Mouse (Mus musculus) heart, embryonic 13.5 days (tissue): ENCODE measurements around the gene Fgfr2. TPM values are rescaled to one million over a fixed set of nuclear protein-coding genes. Genes with fewer than 3 reads are reported as not detected.

Source experiments
- ATAC-seq: fragments of 200-750 bp; cut with Nextera tagmentation; 2 replicates; pipeline ENCODE4 v1.8.0; 2017; ENCODE audit warnings: moderate TSS enrichment; ENCODE audit not compliant: insufficient number of reproducible peaks, low FRiP score, low TSS enrichment; ENCODE audit errors: extremely low read depth
- H3K27ac ChIP-seq: fragments of 300-500 bp; sonication (generic); replicated peaks from 2 replicates; pipeline ENCODE4 v1.5.1; 2015; ENCODE audit warnings: moderate library complexity, mild to moderate bottlenecking, inconsistent platforms
- H3K27me3 ChIP-seq: fragments of 300-500 bp; sonication (generic); replicated peaks from 2 replicates; pipeline ENCODE4 v1.6.1; 2015; ENCODE audit warnings: mild to moderate bottlenecking, inconsistent platforms
- H3K36me3 ChIP-seq: fragments of 300-500 bp; sonication (generic); 2 replicates; pipeline ENCODE4 v1.6.1; 2015; ENCODE audit warnings: mild to moderate bottlenecking, inconsistent platforms
- H3K4me1 ChIP-seq: fragments of 300-500 bp; sonication (generic); 2 replicates; pipeline ENCODE4 v1.6.1; 2015; ENCODE audit warnings: inconsistent platforms
- H3K4me2 ChIP-seq: fragments of 300-500 bp; sonication (generic); 2 replicates; pipeline ENCODE4 v1.6.1; 2015; ENCODE audit warnings: inconsistent platforms, mild to moderate bottlenecking, moderate library complexity
- H3K4me3 ChIP-seq: fragments of 300-500 bp; sonication (generic); 2 replicates; pipeline ENCODE4 v1.5.1; 2015; ENCODE audit warnings: moderate library complexity, mild to moderate bottlenecking, inconsistent platforms
- H3K9ac ChIP-seq: fragments of 300-500 bp; sonication (generic); 2 replicates; pipeline ENCODE4 v1.6.1; 2015; ENCODE audit warnings: inconsistent platforms, mild to moderate bottlenecking, moderate library complexity
- H3K9me3 ChIP-seq: fragments of 300-500 bp; sonication (generic); 2 replicates; pipeline ENCODE4 v1.6.1; 2016; ENCODE audit warnings: inconsistent platforms
- WGBS: fragments of 180-500 bp; shearing (Covaris S2); methylation state at CpG from one replicate; pipeline ENCODE4 v1.1.7; 2015; ENCODE audit warnings: mixed read lengths; 5-methylcytosine and 5-hydroxymethylcytosine counted together
- polyA plus RNA-seq: library from polyadenylated mRNA; unstranded; fragments of >200 nt; fragmentation: Nextera tagmentation; extraction: Ambion mirVana; gene quantifications from 2 replicates; pipeline ENCODE4 v1.2.1, GENCODE M21; 2015

Fgfr2 gene
- polyA plus RNA-seq, 1 experiment from 2014 or later, result 22.5 TPM

- Histone ChIP-seq H3K27me3 (no peaks in the 10 kb centered on the region), H3K4me2 (no peak overlapping the region), H3K4me3 (no peak overlapping the region), H3K9me3 (peaks cover 6% of the 10 kb centered on the region), H3K27ac (no peak overlapping the region), H3K36me3 (peaks cover 17% of the 10 kb centered on the region), H3K4me1 (peaks cover 86% of the 10 kb centered on the region), H3K9ac (no peak overlapping the region)
- no peak for ATAC-seq
- WGBS, result 74% methylated on average over 5 of the region's 5 CpGs
Measured at GRCm38 (mm10) chr7:130659129-130659528, 2464.0 kb downstream of the Fgfr2 start.

- no peak overlapping the region for H3K4me2 ChIP-seq
- no peaks in the 10 kb centered on the region for H3K27me3 ChIP-seq
- peak overlapping the region; percentile 87 for H3K27ac ChIP-seq
- no peak for ATAC-seq
- H3K4me1 ChIP-seq, result peaks cover 96% of the 10 kb centered on the region
- H3K4me3 ChIP-seq, result no peak overlapping the region
- H3K36me3 ChIP-seq, result peaks cover 4% of the 10 kb centered on the region; the same call in 1 of the 2 replicates
- peak overlapping the region; percentile 40; the same call in 1 of the 2 replicates for H3K9ac ChIP-seq
- 53% methylated on average over 13 of the region's 13 CpGs for WGBS
- H3K9me3 ChIP-seq, result no peaks in the 10 kb centered on the region
Measured at GRCm38 (mm10) chr7:130657751-130658150, 2465.4 kb downstream of the Fgfr2 start.

GRCm38 (mm10) chr7:130656965-130657364, 2466.2 kb downstream of the Fgfr2 start:
- H3K4me3 ChIP-seq, result no peak overlapping the region
- H3K4me2 ChIP-seq, result no peak overlapping the region
- peaks cover 4% of the 10 kb centered on the region; the same call in 1 of the 2 replicates for H3K36me3 ChIP-seq
- WGBS, result 80% methylated on average over 8 of the region's 8 CpGs
- ATAC-seq, result no peak
- no peaks in the 10 kb centered on the region for H3K27me3 ChIP-seq
- H3K4me1 ChIP-seq, result peaks cover 96% of the 10 kb centered on the region
- peak overlapping the region; percentile 50 for H3K9ac ChIP-seq
- H3K27ac ChIP-seq, result peak overlapping the region; percentile 87
- no peaks in the 10 kb centered on the region for H3K9me3 ChIP-seq

- H3K9me3 ChIP-seq, result no peaks in the 10 kb centered on the region
- no peak overlapping the region for H3K4me3 ChIP-seq
- 23% methylated on average over 2 of the region's 2 CpGs for WGBS
- peak; percentile 32; the same call in 1 of the 2 replicates for ATAC-seq
- no peaks in the 10 kb centered on the region for H3K27me3 ChIP-seq
- peak overlapping the region; percentile 16; the same call in 1 of the 2 replicates for H3K4me2 ChIP-seq
- peaks cover 1% of the 10 kb centered on the region; the same call in 1 of the 2 replicates for H3K36me3 ChIP-seq
- peak overlapping the region; percentile 87 for H3K27ac ChIP-seq
- H3K4me1 ChIP-seq, result peaks cover 95% of the 10 kb centered on the region
- H3K9ac ChIP-seq, result peak overlapping the region; percentile 41
Measured at GRCm38 (mm10) chr7:130654562-130654961, 2468.6 kb downstream of the Fgfr2 start.

GRCm38 (mm10) chr7:130653036-130653555, 2470.1 kb downstream of the Fgfr2 start:
- H3K4me3 ChIP-seq, result no peak overlapping the region
- H3K9ac ChIP-seq, result peak overlapping the region; percentile 12; the same call in 1 of the 2 replicates
- no peaks in the 10 kb centered on the region for H3K36me3 ChIP-seq
- no peaks in the 10 kb centered on the region for H3K27me3 ChIP-seq
- peaks cover 98% of the 10 kb centered on the region for H3K4me1 ChIP-seq
- WGBS, result 70% methylated on average over 6 of the region's 6 CpGs
- H3K4me2 ChIP-seq, result no peak overlapping the region
- ATAC-seq, result no peak
- H3K9me3 ChIP-seq, result no peaks in the 10 kb centered on the region
- H3K27ac ChIP-seq, result peak overlapping the region; percentile 87

- peak overlapping the region; percentile 54 for H3K9ac ChIP-seq
- no peaks in the 10 kb centered on the region for H3K9me3 ChIP-seq
- H3K4me3 ChIP-seq, result no peak overlapping the region
- H3K4me1 ChIP-seq, result peaks cover 85% of the 10 kb centered on the region
- H3K4me2 ChIP-seq, result no peak overlapping the region
- no peaks in the 10 kb centered on the region for H3K27me3 ChIP-seq
- H3K27ac ChIP-seq, result peak overlapping the region; percentile 17; the same call in 1 of the 2 replicates
- no peak for ATAC-seq
- WGBS, result 79% methylated on average over 5 of the region's 5 CpGs
- H3K36me3 ChIP-seq, result no peaks in the 10 kb centered on the region
Measured at GRCm38 (mm10) chr7:130650621-130651020, 2472.5 kb downstream of the Fgfr2 start.

GRCm38 (mm10) chr7:130649257-130649656, 2473.9 kb downstream of the Fgfr2 start:
- peak overlapping the region; percentile 84 for H3K4me2 ChIP-seq
- no peaks in the 10 kb centered on the region for H3K27me3 ChIP-seq
- ATAC-seq, result no peak
- H3K27ac ChIP-seq, result peak overlapping the region; percentile 100
- H3K4me3 ChIP-seq, result no peak overlapping the region
- H3K36me3 ChIP-seq, result no peaks in the 10 kb centered on the region
- peak overlapping the region; percentile 98 for H3K9ac ChIP-seq
- 26% methylated on average over 7 of the region's 7 CpGs for WGBS
- no peaks in the 10 kb centered on the region for H3K9me3 ChIP-seq
- H3K4me1 ChIP-seq, result peaks cover 81% of the 10 kb centered on the region

GRCm38 (mm10) chr7:130648061-130648460, 2475.1 kb downstream of the Fgfr2 start:
- Histone ChIP-seq H3K27me3 (no peaks in the 10 kb centered on the region), H3K9me3 (no peaks in the 10 kb centered on the region), H3K36me3 (no peaks in the 10 kb centered on the region), H3K27ac (peak overlapping the region; percentile 100), H3K4me2 (peak overlapping the region; percentile 84), H3K4me3 (peak overlapping the region; percentile 77), H3K9ac (peak overlapping the region; percentile 98), H3K4me1 (peaks cover 75% of the 10 kb centered on the region)
- WGBS, result 56% methylated on average over 4 of the region's 4 CpGs
- ATAC-seq, result no peak

- WGBS, result under 1% methylated on average over 18 of the region's 18 CpGs
- ATAC-seq, result peak; percentile 51; the same call in 1 of the 2 replicates
- H3K9me3 ChIP-seq, result no peaks in the 10 kb centered on the region
- H3K4me2 ChIP-seq, result peak overlapping the region; percentile 84
- H3K4me3 ChIP-seq, result peak overlapping the region; percentile 77
- H3K27me3 ChIP-seq, result no peaks in the 10 kb centered on the region
- no peaks in the 10 kb centered on the region for H3K36me3 ChIP-seq
- H3K27ac ChIP-seq, result peak overlapping the region; percentile 100
- H3K9ac ChIP-seq, result peak overlapping the region; percentile 98
- H3K4me1 ChIP-seq, result peaks cover 64% of the 10 kb centered on the region
Measured at GRCm38 (mm10) chr7:130646762-130647139, 2476.4 kb downstream of the Fgfr2 start.

- peaks cover 60% of the 10 kb centered on the region for H3K4me1 ChIP-seq
Measured at GRCm38 (mm10) chr7:130645994-130646761, 2477.0 kb downstream of the Fgfr2 start.

GRCm38 (mm10) chr7:130645332-130645993, 2477.7 kb downstream of the Fgfr2 start:
- Histone ChIP-seq H3K9me3 (no peaks in the 10 kb centered on the region), H3K4me2 (peak overlapping the region; percentile 84), H3K4me1 (peaks cover 59% of the 10 kb centered on the region), H3K9ac (peak overlapping the region; percentile 98), H3K4me3 (peak overlapping the region; percentile 77), H3K27me3 (no peaks in the 10 kb centered on the region), H3K36me3 (no peaks in the 10 kb centered on the region), H3K27ac (peak overlapping the region; percentile 100)
- 9% methylated on average over 15 of the region's 15 CpGs for WGBS
- ATAC-seq, result peak; percentile 3; the same call in 1 of the 2 replicates

More at GRCm38 (mm10) chr7:130645994-130646761, 2477.0 kb downstream of the Fgfr2 start:
- WGBS, result under 1% methylated on average over 55 of the region's 55 CpGs
- H3K9ac ChIP-seq, result peak overlapping the region; percentile 98
- peak; percentile 61 for ATAC-seq
- H3K27me3 ChIP-seq, result no peaks in the 10 kb centered on the region
- peak overlapping the region; percentile 77 for H3K4me3 ChIP-seq
- no peaks in the 10 kb centered on the region for H3K36me3 ChIP-seq
- no peaks in the 10 kb centered on the region for H3K9me3 ChIP-seq
- peak overlapping the region; percentile 84 for H3K4me2 ChIP-seq
- peak overlapping the region; percentile 100 for H3K27ac ChIP-seq
